8 mouse cellular contexts compared by ENCODE assay signal in genomic region chr8:121651308-121651873, GRCm38 (mm10). TPM values are rescaled to one million over a fixed set of nuclear protein-coding genes. Genes with fewer than 3 reads are reported as not detected.
DNase-seq lines count a peak whose midpoint lies in the region; ATAC-seq and TF ChIP-seq lines count a peak whose summit lies in the region.

No protein-coding gene starts in this region.

- peak overlapping the region; percentile 90 for H3K4me3 ChIP-seq in neural tube, embryonic 11.5 days (ENCODE audit: low read depth, low read length)
- H3K4me3 ChIP-seq in hindbrain, embryonic 16.5 days (ENCODE audit: low read length), result peak overlapping the region; percentile 74
- H3K4me3 ChIP-seq in myocyte, result peak overlapping the region; percentile 47

- no peaks in the 10 kb centered on the region for H3K27me3 ChIP-seq in neural tube, embryonic 11.5 days (ENCODE audit: control insufficient read depth, insufficient read depth, low read length)
- no peaks in the 10 kb centered on the region for H3K27me3 ChIP-seq in hindbrain, embryonic 16.5 days (replicated peaks; ENCODE audit: control insufficient read depth, insufficient read depth, low read length)
- no peaks in the 10 kb centered on the region for H3K27me3 ChIP-seq in myocyte (ENCODE audit: control insufficient read depth, insufficient read depth, insufficient read length)

- H3K36me3 ChIP-seq in neural tube, embryonic 11.5 days (ENCODE audit: control insufficient read depth, insufficient read depth, low read length), result no peaks in the 10 kb centered on the region
- 0 out of 2 replicates have a peak, but pooled peaks cover 2% of the 10 kb centered on the region for H3K36me3 ChIP-seq in hindbrain, embryonic 16.5 days (ENCODE audit: control insufficient read depth, insufficient read depth, low read length)
- H3K36me3 ChIP-seq in myocyte (ENCODE audit: control insufficient read depth, insufficient read depth), result no peaks in the 10 kb centered on the region

- H3K4me2 ChIP-seq in neural tube, embryonic 11.5 days (ENCODE audit: low read depth), result peak overlapping the region; percentile 98
- peak overlapping the region; percentile 98 for H3K4me2 ChIP-seq in hindbrain, embryonic 16.5 days (ENCODE audit: low read length)
- H3K4me2 ChIP-seq in myocyte (ENCODE audit: low read depth), result peak overlapping the region; percentile 99

- ATAC-seq in neural tube, embryonic 11.5 days (ENCODE audit: insufficient read depth, low FRiP score, low TSS enrichment), result no peak
- ATAC-seq in hindbrain, embryonic 16.5 days, result no peak

- peak overlapping the region; percentile 47 for H3ac ChIP-seq in myocyte (ENCODE audit: control insufficient read depth, insufficient read length)

- WGBS in neural tube, embryonic 11.5 days, result 15% methylated on average over 47 of the region's 47 CpGs
- WGBS in hindbrain, embryonic 16.5 days, result 5% methylated on average over 46 of the region's 47 CpGs

- peaks cover 56% of the 10 kb centered on the region for H3K79me2 ChIP-seq in myocyte (ENCODE audit: control insufficient read depth, insufficient read depth)

- no peak for TF ChIP-seq POLR2A in myocyte (IDR thresholded peaks at IDR 0.05; ENCODE audit: insufficient read length, low read depth)

- H3K9ac ChIP-seq in neural tube, embryonic 11.5 days (ENCODE audit: low read length), result peak overlapping the region; percentile 82
- H3K9ac ChIP-seq in hindbrain, embryonic 16.5 days (ENCODE audit: low read depth, low read length), result peak overlapping the region; percentile 86

- H3K4me1 ChIP-seq in neural tube, embryonic 11.5 days (ENCODE audit: control insufficient read depth, insufficient read depth, low read length), result peaks cover 38% of the 10 kb centered on the region
- peaks cover 56% of the 10 kb centered on the region for H3K4me1 ChIP-seq in hindbrain, embryonic 16.5 days (ENCODE audit: control insufficient read depth, insufficient read depth, low read depth, low read length)

- no peaks in the 10 kb centered on the region for H3K9me3 ChIP-seq in neural tube, embryonic 11.5 days (ENCODE audit: control insufficient read depth, low read length)
- H3K9me3 ChIP-seq in hindbrain, embryonic 16.5 days (ENCODE audit: control insufficient read depth, low read length), result no peaks in the 10 kb centered on the region

- DNase-seq in cerebellum, adult 11-12 months, result peak; percentile 64
- DNase-seq in cerebellum, adult 11 months, result no peak
- DNase-seq in neural tube, embryonic 11.5 days (ENCODE audit: low spot score), result no peak
- no peak for DNase-seq in neural tube, embryonic 10.5 days (ENCODE audit: extremely low spot score, low spot score)
- DNase-seq in spleen, adult 18-20 months, result no peak
- no peak for DNase-seq in gastrocnemius, adult 18-20 months (ENCODE audit: low spot score)

- H3K27ac ChIP-seq in neural tube, embryonic 11.5 days (ENCODE audit: low read depth, low read length), result 0 out of 2 replicates have a peak overlapping the region, but pooled peaks have one; percentile 20
- H3K27ac ChIP-seq in hindbrain, embryonic 16.5 days (ENCODE audit: low read depth, low read length), result peak overlapping the region; percentile 76

TF ChIP-seq in myocyte, 11 proteins besides CTCF, POLR2A, EP300 and RAD21:
- TF ChIP-seq CEBPB (IDR thresholded peaks at IDR 0.05; ENCODE audit: insufficient read depth, poor library complexity, severe bottlenecking) (no peak), USF1 (IDR thresholded peaks at IDR 0.05; ENCODE audit: low read depth) (no peak), SRF (IDR thresholded peaks at IDR 0.05; ENCODE audit: control insufficient read depth, insufficient read length, low read depth) (no peak), TCF12 (IDR thresholded peaks at IDR 0.05; ENCODE audit: insufficient read depth, poor library complexity, severe bottlenecking) (no peak), MYOG (IDR thresholded peaks at IDR 0.05; ENCODE audit: control insufficient read depth in 1 of 3, insufficient read depth in 1 of 3, insufficient read length in 2 of 3, low read depth in 2 of 3) (no peak), TCF3 (IDR thresholded peaks at IDR 0.05; ENCODE audit: insufficient read length, low read depth) (no peak), POLR2AphosphoS2 (IDR thresholded peaks at IDR 0.05; ENCODE audit: insufficient read length, low read depth) (no peak), MAX (IDR thresholded peaks at IDR 0.05; ENCODE audit: low read depth) (no peak), MYOD1 (IDR thresholded peaks at IDR 0.05; ENCODE audit: control insufficient read depth in 1 of 3, insufficient read length in 2 of 3, low read depth in 2 of 3) (no peak), E2F4 (IDR thresholded peaks at IDR 0.05; ENCODE audit: insufficient read depth) (no peak), REST (IDR thresholded peaks at IDR 0.05; ENCODE audit: insufficient read depth, insufficient read length) (no peak)

RNA-seq across cellular contexts. Expression of gene Zcchc14, which starts 1.3 kb away (rescaled TPM):
- 21.3 and 23.3 TPM in 2 replicates for polyA plus RNA-seq in neural tube, embryonic 11.5 days (2014; fragmentation: Nextera tagmentation; extraction: Ambion mirVana)
- 19.3 and 20.9 TPM in 2 replicates for polyA plus RNA-seq in hindbrain, embryonic 16.5 days (2015; fragmentation: Nextera tagmentation; extraction: Ambion mirVana)
- 11.9 TPM for polyA plus RNA-seq in myocyte (2012; fragmentation: generic; extraction: Trizol)
- total RNA-seq in gastrocnemius, adult 18-20 months (2021), result 10 to 100 TPM; 15.6 to 17.1 TPM
